Mouse (Mus musculus) neural tube, embryonic 14.5 days (tissue): ENCODE measurements at regions not wholly inside any gene's neighbourhood (a gene's known extent, or its start where the extent isn't known, plus 50 kb on each side); places are given as distances from the start of the nearest gene placed in this dataset.

Experiments used
- ATAC-seq: fragments of 200-750 bp; cut with Nextera tagmentation; 2 replicates; pipeline ENCODE4 v1.8.0; 2017; ENCODE audit warnings: low read depth, mild to moderate bottlenecking, moderate TSS enrichment, moderate library complexity
- H3K27ac ChIP-seq: fragments of 300-500 bp; sonication (generic); 2 replicates; pipeline ENCODE4 v1.5.1; 2014; ENCODE audit warnings: low read depth, mild to moderate bottlenecking, control low read depth, low read length, moderate library complexity, mixed read lengths
- H3K27me3 ChIP-seq: fragments of 300-500 bp; sonication (generic); 2 replicates; pipeline ENCODE4 v1.6.1; 2014; ENCODE audit warnings: low read length; ENCODE audit not compliant: control insufficient read depth, insufficient read depth
- H3K36me3 ChIP-seq: fragments of 300-500 bp; sonication (generic); 2 replicates; pipeline ENCODE4 v1.6.1; 2014; ENCODE audit warnings: low read length, mixed read lengths; ENCODE audit not compliant: control insufficient read depth, insufficient read depth
- H3K4me1 ChIP-seq: fragments of 300-500 bp; sonication (generic); 2 replicates; pipeline ENCODE4 v1.6.1; 2014; ENCODE audit warnings: low read length; ENCODE audit not compliant: control insufficient read depth, insufficient read depth
- H3K4me2 ChIP-seq: fragments of 300-500 bp; sonication (generic); 2 replicates; pipeline ENCODE4 v1.6.1; 2014; ENCODE audit warnings: mild to moderate bottlenecking, low read depth, low read length, control low read depth
- H3K4me3 ChIP-seq: fragments of 300-500 bp; sonication (generic); 2 replicates; pipeline ENCODE4 v1.5.1; 2014; ENCODE audit warnings: low read depth, low read length, control low read depth, mixed read lengths
- H3K9ac ChIP-seq: fragments of 300-500 bp; sonication (generic); replicated peaks from 2 replicates; pipeline ENCODE4 v1.6.1; 2014; ENCODE audit warnings: low read depth, mild to moderate bottlenecking, control low read depth, low read length, mixed read lengths
- H3K9me3 ChIP-seq: fragments of 300-500 bp; sonication (generic); 2 replicates; pipeline ENCODE4 v1.6.1; 2016; ENCODE audit warnings: low read length; ENCODE audit not compliant: control insufficient read depth
- WGBS: fragments of 180-500 bp; shearing (Covaris S2); extraction: QIAGEN DNeasy Blood & Tissue Kit; methylation state at CpG from one replicate; pipeline ENCODE4 v1.1.7; 2014; 5-methylcytosine and 5-hydroxymethylcytosine counted together

DNA sequence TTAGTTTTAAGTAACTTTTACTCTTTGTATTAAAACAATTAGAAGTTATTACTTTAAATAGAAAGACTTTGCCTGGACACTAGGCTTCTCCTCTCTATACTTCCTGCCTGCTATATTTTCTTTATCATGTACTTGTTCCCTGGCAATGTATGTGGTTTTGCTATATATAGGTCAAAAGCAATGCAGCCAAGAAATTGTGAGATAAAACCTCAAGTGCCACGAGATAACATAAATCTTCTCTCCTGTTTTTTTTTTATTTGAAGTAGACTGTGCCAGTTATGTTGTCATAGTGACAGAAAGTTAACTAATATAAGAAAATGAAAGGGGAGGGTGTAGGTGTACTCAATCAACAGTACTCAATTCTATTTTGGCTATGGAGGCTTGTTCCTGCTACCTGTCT, 258.4 kb downstream of the Dmrta1 start:
- Histone ChIP-seq H3K4me3 (no peak overlapping the region), H3K4me2 (no peak overlapping the region), H3K9me3 (no peaks in the 10 kb centered on the region; the same call in 1 of the 2 replicates), H3K27ac (no peak overlapping the region), H3K36me3 (no peaks in the 10 kb centered on the region), H3K4me1 (no peaks in the 10 kb centered on the region), H3K9ac (no peak overlapping the region), H3K27me3 (no peaks in the 10 kb centered on the region)
- no peak for ATAC-seq
- WGBS, result 86% methylated on average over 1 of the region's 1 CpGs

DNA sequence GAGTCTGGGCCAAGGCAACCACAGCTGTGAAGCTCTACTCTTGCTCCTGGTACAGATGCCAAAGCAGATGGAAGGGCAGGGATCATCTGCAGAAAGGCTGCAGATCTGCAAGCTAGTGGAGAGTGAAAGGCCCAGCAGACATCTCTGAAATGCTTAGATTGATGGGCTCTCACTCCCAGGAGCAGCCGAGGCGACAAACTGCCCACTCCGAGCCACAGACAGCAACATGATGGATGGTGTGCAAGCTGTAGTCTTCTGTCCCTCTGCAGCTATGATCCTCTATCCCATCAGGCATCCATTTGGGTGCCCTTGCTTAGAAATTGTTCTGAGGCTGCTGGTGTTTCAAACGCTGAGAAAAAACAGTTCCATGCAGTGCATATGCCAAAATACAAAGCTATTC, 262.1 kb downstream of the Dmrta1 start:
- H3K4me1 ChIP-seq, result no peaks in the 10 kb centered on the region
- no peak for ATAC-seq
- H3K36me3 ChIP-seq, result no peaks in the 10 kb centered on the region
- H3K4me2 ChIP-seq, result no peak overlapping the region
- no peaks in the 10 kb centered on the region for H3K9me3 ChIP-seq
- WGBS, result 27% methylated on average over 4 of the region's 4 CpGs
- H3K27me3 ChIP-seq, result no peaks in the 10 kb centered on the region
- no peak overlapping the region for H3K27ac ChIP-seq
- no peak overlapping the region for H3K9ac ChIP-seq
- H3K4me3 ChIP-seq, result no peak overlapping the region

DNA sequence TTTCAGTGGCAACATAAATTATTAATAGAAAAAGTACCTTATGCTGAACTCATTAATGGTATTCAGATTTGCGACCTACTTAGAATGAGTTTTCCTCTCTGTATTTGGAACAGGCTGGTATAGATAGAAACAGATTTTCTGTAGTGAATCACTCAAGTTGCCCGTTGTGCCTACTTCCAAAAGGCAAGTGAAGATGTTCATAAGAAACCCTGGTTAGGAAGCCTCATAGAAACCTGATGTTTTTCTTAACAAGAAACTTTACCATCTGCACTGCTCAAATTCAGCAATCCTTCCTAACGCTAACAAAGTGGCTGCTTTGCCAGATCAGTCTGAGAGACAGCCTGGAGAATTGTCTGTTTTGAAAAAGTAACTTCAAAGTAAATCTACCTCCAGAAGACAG, 242.5 kb upstream of the Zfp352 start:
- ATAC-seq, result no peak
- Histone ChIP-seq H3K4me2 (no peak overlapping the region), H3K27me3 (no peaks in the 10 kb centered on the region), H3K36me3 (no peaks in the 10 kb centered on the region), H3K4me3 (no peak overlapping the region), H3K27ac (no peak overlapping the region), H3K9me3 (no peaks in the 10 kb centered on the region), H3K4me1 (no peaks in the 10 kb centered on the region), H3K9ac (no peak overlapping the region)
- 91% methylated on average over 3 of the region's 3 CpGs for WGBS

DNA sequence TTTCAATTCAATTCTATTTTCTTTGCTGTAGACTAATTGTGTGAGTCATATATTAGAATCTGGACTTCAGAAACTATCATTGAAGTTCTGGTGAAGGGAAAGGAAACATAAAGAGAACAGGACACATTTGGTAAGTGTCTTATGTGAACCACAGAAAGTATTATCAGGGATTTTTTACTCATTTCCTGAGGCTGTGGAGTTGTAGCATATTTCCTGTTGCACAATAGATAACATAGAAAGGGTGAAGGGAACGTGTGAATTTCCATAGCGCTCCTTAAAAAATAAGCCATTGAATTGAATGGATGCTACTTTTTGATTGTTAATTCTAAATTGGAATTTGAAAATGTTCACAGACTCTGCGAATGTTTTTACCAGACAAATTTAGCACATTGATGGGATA, 215.2 kb upstream of the Zfp352 start:
- no peaks in the 10 kb centered on the region for H3K36me3 ChIP-seq
- H3K4me1 ChIP-seq, result no peaks in the 10 kb centered on the region
- 84% methylated on average over 3 of the region's 3 CpGs for WGBS
- no peaks in the 10 kb centered on the region for H3K27me3 ChIP-seq
- H3K27ac ChIP-seq, result no peak overlapping the region
- no peak overlapping the region for H3K9ac ChIP-seq
- ATAC-seq, result no peak
- H3K9me3 ChIP-seq, result no peaks in the 10 kb centered on the region
- H3K4me3 ChIP-seq, result no peak overlapping the region
- no peak overlapping the region for H3K4me2 ChIP-seq

DNA sequence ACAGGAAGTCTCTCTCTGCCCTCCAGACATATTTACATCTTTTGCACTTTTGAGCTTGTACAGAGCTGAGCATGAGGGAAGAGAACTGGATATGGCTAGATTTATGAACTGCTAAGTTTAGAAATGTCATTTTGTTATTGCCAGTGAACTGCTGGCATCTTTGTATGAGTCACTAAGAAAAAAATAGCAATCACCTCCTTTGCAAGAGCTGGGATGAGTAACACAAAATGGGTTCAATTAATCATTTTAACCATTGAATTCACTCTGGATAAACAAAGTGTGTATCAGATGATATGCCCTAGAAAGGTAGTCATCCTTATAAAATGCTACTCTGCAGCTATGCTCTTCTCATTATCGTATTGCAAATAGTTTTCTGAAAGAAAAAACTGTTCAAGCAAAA, 214.7 kb upstream of the Zfp352 start:
- Histone ChIP-seq H3K27ac (no peak overlapping the region), H3K4me3 (no peak overlapping the region), H3K36me3 (no peaks in the 10 kb centered on the region), H3K9ac (no peak overlapping the region), H3K27me3 (no peaks in the 10 kb centered on the region), H3K9me3 (no peaks in the 10 kb centered on the region), H3K4me1 (no peaks in the 10 kb centered on the region), H3K4me2 (no peak overlapping the region)
- no peak for ATAC-seq
- WGBS, result 75% methylated on average over 1 of the region's 1 CpGs

DNA sequence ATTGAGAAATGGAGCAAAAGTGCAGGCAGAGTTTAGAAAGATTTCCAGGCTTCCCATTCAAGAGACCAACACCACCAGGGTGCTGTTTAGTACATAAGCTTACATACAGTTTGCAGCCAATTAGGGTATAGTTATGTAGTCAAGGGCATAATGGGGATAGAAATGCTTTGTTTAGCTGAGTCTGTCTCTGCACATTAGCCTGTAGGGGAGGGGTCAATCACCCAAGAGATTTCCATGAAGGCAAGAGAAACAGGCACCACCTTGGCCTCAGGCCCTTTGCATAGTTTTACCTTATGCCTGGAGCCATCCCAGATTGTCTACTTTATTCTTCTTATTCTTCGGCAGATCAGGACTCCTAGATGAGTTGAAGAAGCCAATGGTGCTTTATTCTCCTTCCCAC, 205.9 kb upstream of the Zfp352 start:
- Histone ChIP-seq H3K9me3 (no peaks in the 10 kb centered on the region), H3K27ac (no peak overlapping the region), H3K4me3 (no peak overlapping the region), H3K9ac (no peak overlapping the region), H3K4me1 (no peaks in the 10 kb centered on the region), H3K27me3 (no peaks in the 10 kb centered on the region), H3K36me3 (no peaks in the 10 kb centered on the region), H3K4me2 (no peak overlapping the region)
- ATAC-seq, result no peak
- WGBS, result 83% methylated on average over 1 of the region's 1 CpGs

DNA sequence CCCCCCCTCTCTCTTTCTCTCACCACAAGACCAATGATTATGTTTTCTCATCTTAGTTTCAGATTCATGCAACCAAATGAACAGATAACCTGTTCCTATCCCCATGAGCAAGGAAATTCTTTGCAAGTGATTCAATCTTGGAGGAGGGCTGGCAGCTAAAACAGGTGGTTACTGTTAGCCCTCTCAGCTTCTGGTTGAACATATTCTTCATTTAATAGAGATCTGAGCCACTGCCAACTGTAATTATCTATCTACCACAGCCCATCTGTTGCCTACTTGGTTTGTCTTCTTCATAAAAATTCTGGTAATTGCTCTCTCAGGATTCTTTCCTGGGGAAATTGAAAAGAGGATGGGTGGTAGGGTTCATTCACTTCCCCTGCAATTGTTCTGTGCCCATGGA, 204.4 kb upstream of the Zfp352 start:
- ATAC-seq, result no peak
- H3K36me3 ChIP-seq, result no peaks in the 10 kb centered on the region
- no peaks in the 10 kb centered on the region for H3K27me3 ChIP-seq
- H3K9me3 ChIP-seq, result no peaks in the 10 kb centered on the region
- no peak overlapping the region for H3K27ac ChIP-seq
- no peak overlapping the region for H3K4me2 ChIP-seq
- H3K4me1 ChIP-seq, result no peaks in the 10 kb centered on the region
- no peak overlapping the region for H3K9ac ChIP-seq
- H3K4me3 ChIP-seq, result no peak overlapping the region
